Mouse (Mus musculus) frontal cortex, adult 2 months (tissue): ENCODE results near the gene Kank2. TPM values are rescaled to one million over a fixed set of nuclear protein-coding genes. Genes with fewer than 3 reads are reported as not detected.

Experiments
- DNase-seq, 2 experiments: peaks; one replicate each; pipeline ENCODE4 v3.0.0; 2022; ENCODE audit warnings: low spot score in 1 of 2; ENCODE audit errors: extremely low spot score in 1 of 2
- polyA plus RNA-seq: library from polyadenylated mRNA; depleted of rRNA; stranded (reverse); fragments of >200 nt; gene quantifications from 2 replicates; pipeline ENCODE4 v1.2.3, GENCODE M21; 2012; rRNA removed

Kank2 gene
- 7.9 and 8.0 TPM in 2 replicates for polyA plus RNA-seq

DNA sequence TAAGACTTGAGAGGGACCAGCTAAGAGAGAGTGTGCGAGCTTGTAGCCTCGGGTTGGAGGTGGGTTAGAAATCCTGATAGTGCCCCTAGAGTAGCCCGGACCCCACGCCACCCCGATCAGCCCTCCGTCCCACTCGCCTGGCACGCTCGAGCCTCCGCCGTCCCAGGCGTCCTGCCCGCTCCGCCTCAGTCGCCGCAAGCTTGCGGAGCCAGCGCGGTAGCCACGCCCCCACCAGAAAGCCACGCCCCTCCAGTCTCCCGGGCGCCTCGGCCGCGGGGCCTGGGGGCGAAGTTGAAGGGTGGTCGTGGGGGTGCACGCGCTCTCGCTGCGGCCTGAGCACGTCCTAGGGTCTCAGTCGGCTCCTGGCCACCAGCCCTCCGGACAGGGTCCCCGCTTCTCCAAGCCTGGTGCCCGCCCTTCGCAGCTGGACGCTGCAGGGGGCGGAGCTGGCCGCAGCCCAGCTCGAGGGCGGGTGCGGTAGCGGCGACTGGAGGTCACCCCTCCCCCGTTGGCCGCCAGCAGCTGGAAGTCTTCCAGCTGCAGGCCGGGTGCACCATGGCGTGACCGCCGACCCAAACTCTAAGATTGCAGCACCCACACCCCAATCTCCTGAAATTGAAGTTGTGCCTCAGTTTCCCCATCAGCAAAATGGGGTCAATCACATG, at the start of gene Kank2:
TSS of gene Kank2 (minus strand) at position 400 of the 665 bp plus-strand sequence.
- peak in 1 of 2 experiments; percentile 67 for DNase-seq

DNA sequence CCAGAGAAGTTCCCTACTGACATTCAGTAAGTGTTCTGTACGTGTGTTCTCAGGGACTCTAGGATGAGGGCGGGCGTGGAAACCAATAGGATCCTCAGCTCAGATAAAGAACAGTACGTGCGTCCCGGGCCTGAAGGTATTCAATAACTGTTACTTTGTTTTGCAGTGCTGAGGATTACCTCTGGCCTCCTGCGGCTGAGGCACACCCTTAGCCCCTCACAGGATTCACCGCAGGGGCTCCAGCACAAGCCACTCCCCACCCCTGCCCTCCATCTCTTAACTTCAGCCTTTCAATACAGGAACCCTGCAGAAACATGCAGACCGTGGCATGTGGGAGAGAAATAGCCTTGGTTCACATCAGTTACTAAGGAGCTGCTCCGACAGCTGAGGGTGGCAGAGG, 49.4 kb upstream of the Kank2 start:
- DNase-seq = no peak

DNA sequence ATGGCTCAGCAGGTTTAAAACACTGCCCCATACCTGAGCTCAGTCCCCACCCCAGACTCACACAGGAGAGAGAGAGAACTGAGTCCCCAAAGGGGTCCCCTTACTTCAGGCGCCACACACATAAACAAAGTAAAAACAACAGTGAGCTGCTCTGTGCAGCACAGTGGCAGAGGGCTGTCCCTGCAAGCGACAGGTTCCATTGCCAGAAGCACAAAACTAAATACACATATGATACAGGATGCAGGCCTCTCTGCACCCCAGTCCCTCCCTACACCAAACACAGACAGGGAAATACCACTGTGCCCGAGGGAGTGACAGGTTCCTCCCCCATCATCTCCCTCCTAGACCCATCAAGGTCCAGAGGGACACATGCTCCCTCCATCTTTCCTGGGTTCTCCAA, 48.9 kb upstream of the Kank2 start:
- DNase-seq = no peak

- DNase-seq = no peak
Measured at GRCm38 (mm10) chr9:21846755-21847341, 48.3 kb upstream of the Kank2 start.

DNA sequence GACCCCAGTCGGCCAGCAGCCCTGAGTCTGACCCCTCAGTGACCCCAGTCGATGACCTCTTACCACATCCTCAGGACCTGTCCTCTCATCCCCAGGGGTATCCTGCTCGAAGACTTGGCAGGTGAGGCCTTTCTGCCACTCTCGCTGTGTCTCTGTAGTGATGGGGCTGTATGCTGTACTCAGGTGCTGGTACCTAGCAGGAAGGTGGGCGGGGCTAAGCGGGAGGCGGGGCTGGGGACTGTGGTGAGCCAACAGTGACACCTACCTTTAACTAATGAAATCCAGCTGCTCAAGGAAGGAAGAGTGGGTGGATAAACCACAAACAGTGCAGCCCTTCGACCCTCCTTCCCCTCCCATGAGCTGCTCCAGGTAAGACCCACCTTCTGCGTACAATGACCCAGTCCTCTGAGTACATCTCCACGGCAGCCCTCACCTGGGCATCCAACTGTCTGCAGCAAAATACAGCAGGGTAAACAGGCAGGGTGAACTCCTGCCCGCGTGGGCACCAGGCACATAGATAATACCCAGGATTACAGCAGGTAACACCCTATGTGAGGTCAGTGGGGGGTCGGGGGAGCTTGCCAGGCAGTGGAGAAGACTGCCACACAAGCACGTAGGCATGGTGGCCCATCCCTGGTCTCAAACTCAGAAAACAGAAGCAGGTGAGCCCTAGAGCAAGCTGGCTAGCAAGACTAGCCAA, 47.0 kb upstream of the Kank2 start:
- DNase-seq = no peak

GRCm38 (mm10) chr9:21843086-21843485, 44.5 kb upstream of the Kank2 start:
- peak in 1 of 2 experiments; percentile 58 for DNase-seq

- no peak for DNase-seq
Measured at GRCm38 (mm10) chr9:21842391-21842790, 43.8 kb upstream of the Kank2 start.

GRCm38 (mm10) chr9:21841340-21841739, 42.8 kb upstream of the Kank2 start:
- no peak for DNase-seq

GRCm38 (mm10) chr9:21840115-21840787, 41.7 kb upstream of the Kank2 start:
- DNase-seq = peak in 1 of 2 experiments; percentile 67

DNA sequence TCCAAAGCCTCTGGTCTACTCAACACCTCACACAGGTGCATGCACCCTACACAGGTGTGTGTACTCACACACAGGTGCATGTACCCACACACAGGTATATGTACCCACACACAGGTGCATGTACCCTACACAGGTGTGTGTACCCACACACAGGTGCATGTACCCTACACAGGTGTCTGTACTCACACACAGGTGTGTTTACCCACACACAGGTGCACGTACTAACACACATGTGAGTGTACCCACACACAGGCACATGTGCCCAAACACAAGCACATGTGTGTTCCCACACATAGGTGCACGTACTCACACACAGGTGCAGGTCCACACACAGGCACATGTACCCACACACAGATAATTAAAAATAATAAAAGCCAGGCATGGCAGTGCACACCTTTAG, 39.1 kb upstream of the Kank2 start:
- no peak for DNase-seq

GRCm38 (mm10) chr9:21835258-21835912, 36.8 kb upstream of the Kank2 start, which contains the start of gene Angptl8:
Angptl8 (plus strand) TSS chr9:21835510.
- DNase-seq = no peak

DNA sequence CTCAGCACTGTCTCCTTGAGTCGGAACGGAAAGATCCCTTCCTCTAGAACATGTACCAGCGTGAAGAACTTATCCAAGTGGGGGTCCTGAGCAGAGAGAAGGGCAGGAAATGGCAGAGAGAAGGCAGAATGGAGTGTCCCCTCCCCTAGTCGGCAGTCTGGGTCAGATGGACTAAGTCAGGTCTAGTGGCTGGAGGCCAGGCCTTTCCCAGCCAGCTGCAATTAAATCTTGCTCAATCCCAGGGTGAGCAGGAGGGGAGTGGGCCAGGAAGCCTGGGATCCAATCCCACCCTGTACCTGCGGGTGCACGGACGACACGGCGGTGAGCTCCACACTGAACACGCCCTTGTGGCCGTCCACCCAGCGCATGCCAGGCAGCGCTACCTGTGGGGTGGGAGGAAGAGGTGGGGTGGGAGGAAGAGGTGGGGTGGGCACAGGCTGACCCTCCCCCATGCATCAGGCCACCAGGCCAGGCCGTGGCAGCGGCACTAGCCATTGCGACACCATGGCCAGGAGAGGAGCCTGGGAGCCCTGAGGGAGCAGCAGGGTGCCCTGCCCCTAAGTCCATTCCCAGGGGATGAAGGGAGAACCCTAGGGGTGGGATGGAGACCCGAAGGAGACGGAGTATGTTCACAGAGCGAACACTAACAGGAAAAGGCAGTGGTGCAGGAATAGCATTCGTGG, 33.2 kb upstream of the Kank2 start:
- no peak for DNase-seq

- DNase-seq = no peak
Measured at GRCm38 (mm10) chr9:21830936-21831335, 32.4 kb upstream of the Kank2 start.

- no peak for DNase-seq
Measured at GRCm38 (mm10) chr9:21830461-21830850, 31.9 kb upstream of the Kank2 start.

DNA sequence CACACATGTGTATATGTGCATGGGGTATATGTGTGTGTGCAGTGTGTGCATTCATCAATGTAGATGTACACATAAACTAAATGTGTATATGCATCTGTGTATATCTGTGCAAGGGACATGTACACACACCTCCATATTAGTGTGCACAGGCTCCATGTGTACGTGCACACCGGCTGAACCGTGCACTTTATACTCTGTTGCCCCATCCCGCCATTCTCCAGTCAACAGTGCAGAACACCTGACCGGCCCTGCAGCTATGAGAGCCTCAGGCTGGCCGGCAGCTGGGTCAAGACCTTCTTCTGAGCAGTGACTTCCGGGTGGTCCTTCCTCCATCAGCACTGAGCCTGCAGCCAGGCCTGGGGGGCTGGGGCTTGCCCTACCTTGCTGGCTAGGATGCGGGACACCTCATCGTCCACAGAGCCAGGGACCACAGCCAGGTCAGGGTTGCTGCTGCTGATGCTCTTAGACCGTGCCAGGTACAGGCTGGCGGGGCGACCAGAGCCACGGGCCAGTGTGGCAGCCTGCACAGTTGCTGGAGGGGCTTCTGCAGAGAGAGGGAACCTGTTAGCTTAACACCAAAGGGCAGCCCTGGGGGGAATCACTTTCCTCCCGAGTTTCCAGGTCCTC, 31.4 kb upstream of the Kank2 start:
- no peak for DNase-seq

GRCm38 (mm10) chr9:21824366-21824765, 25.8 kb upstream of the Kank2 start:
- no peak for DNase-seq

- DNase-seq = no peak
Measured at GRCm38 (mm10) chr9:21823957-21824356, 25.4 kb upstream of the Kank2 start.

DNA sequence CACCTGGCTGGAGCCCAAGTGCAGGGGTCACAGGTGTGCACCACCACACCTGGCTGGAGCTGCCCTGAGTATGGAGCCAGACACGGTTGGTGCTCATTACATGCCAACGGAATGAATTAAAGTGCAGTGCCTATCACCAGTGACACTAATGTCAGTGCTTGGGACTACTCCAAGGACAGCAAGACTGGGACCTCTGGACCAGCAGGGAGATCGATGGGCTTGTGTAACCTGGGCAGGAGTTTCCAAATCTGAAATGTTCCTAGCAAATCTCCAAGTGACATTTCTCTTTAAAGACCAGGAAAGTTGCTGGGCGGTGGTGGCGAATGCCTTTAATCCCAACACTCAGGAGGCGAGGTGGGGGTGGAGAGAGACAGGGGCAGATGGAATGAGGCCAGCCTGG, 24.1 kb upstream of the Kank2 start:
- no peak for DNase-seq

DNA sequence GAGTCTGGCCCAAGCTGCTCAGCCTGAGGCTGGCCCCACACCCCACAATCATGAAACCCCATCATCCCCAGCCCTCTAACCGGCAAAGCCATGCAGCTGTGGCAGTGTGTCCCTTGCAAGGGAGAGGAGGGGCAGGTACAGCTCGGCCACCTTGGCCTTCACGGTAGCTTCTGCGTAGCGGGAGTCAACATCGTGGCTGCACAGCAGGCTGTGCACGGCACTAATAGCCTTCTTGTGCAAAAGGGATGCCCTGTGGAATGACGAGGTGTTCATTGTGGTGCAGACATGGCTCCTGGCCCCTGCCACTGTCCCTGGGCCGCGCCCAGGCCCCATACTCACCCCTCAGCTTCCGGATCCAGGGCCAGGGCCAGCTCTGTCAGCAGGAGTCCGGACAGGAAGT, 21.6 kb upstream of the Kank2 start:
- DNase-seq = no peak
